Mouse (Mus musculus) heart, postnatal 0 days (tissue): ENCODE results near the gene St3gal3.

Experiments used
- CTCF ChIP-seq: IDR thresholded peaks from 2 replicates; pipeline ENCODE4 v1.5.1; 2016; ENCODE audit warnings: antibody characterized with exemption, control low read depth, low read depth
- EP300 ChIP-seq: IDR thresholded peaks from 2 replicates; pipeline ENCODE4 v1.6.1; 2016; ENCODE audit warnings: antibody characterized with exemption, low read depth

DNA sequence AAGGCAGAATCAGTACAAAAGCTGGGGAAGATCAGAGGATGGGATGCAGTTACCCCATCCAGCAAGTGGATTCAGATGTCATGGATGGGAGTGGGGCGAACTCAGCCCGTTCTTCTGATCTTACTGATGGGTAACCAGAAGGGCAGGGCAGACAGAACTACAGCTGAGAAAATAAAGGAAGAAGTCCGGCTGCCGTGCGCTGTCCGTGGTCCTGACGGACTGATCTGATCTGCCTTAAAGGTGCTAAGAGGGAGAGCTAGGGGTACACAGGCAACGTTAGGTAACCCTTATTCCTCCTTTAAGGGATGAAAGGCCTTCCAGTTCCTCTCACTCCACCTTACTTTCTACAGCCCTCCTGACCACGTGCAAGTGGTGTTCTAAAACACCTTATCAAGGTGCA lies 241.3 kb downstream of the St3gal3 start:
- no peak for TF ChIP-seq CTCF
- no peak for TF ChIP-seq EP300
